Mouse (Mus musculus) cortical plate, adult 2 months (tissue): ENCODE measurements around the gene Osbpl10.

ENCODE experiments used
- CTCF ChIP-seq: fragments of 200-500 bp; IDR thresholded peaks from 2 replicates; pipeline ENCODE4 v1.5.1; 2011; ENCODE audit warnings: mild to moderate bottlenecking, control low read depth, low read length; ENCODE audit not compliant: insufficient read depth; ENCODE audit errors: extremely low read depth
- POLR2A ChIP-seq: fragments of 200-500 bp; IDR thresholded peaks from 2 replicates; pipeline ENCODE4 v1.6.1; 2011; ENCODE audit warnings: mild to moderate bottlenecking, low read length, control low read depth; ENCODE audit not compliant: insufficient read depth; ENCODE audit errors: extremely low read depth

- TF ChIP-seq CTCF (no peak), POLR2A (no peak)
These were observed 138.9 kb downstream of the Osbpl10 start for GRCm38 (mm10) chr9:115117314-115117713.
